Mouse (Mus musculus) urinary bladder, postnatal 36 days (tissue): Measurements from ENCODE around the gene Odf3.
A peak's percentile ranks its signal among the peaks of the same experiment; 100 is the strongest.
"Not testable (repeated sequence)": the region's sequence is repeated elsewhere in the genome, so short reads cannot be mapped to it uniquely, and the experiment has no call there.

Experiments
- DNase-seq, 2 experiments: peaks; one replicate each; pipeline ENCODE4 v3.0.0; 2022; ENCODE audit warnings: low spot score in 2 of 2, mixed read lengths in 1 of 2

Odf3 gene

GRCm38 (mm10) chr7:140880865-140881515, 33.4 kb downstream of the Odf3 start:
- no peak for DNase-seq

GRCm38 (mm10) chr7:140881696-140882468, 34.3 kb downstream of the Odf3 start, which contains the start of the genes Psmd13 and Sirt3:
Gene Psmd13 (plus strand): TSS chr7:140881968.
Gene Sirt3 (minus strand): TSS chr7:140882309.
- peak; percentile 89 to 92 for DNase-seq

GRCm38 (mm10) chr7:140882469-140882803, 34.8 kb downstream of the Odf3 start:
- no peak for DNase-seq

- DNase-seq = not testable (repeated sequence)
Observed at GRCm38 (mm10) chr7:140890636-140891035, 43.0 kb downstream of the Odf3 start.

- no peak for DNase-seq
Observed at GRCm38 (mm10) chr7:140894031-140894430, 46.4 kb downstream of the Odf3 start.

- DNase-seq = no peak
Observed at GRCm38 (mm10) chr7:140894611-140895010, 47.0 kb downstream of the Odf3 start.

- no peak for DNase-seq
Observed at GRCm38 (mm10) chr7:140897863-140898262, 50.3 kb downstream of the Odf3 start.

GRCm38 (mm10) chr7:140899121-140899520, 51.5 kb downstream of the Odf3 start:
- DNase-seq = no peak

GRCm38 (mm10) chr7:140900220-140900619, 52.6 kb downstream of the Odf3 start, which contains the start of gene Cox8b:
Gene Cox8b (minus strand): TSS chr7:140900446.
- DNase-seq = no peak
